Mouse (Mus musculus) liver, embryonic 14.5 days (tissue): ENCODE measurements at regions not wholly inside any gene's neighbourhood (a gene's known extent, or its start where the extent isn't known, plus 50 kb on each side); places are given as distances from the start of the nearest gene placed in this dataset.

Experiments
- ATAC-seq: fragments of 200-750 bp; cut with Nextera tagmentation; 2 replicates; pipeline ENCODE4 v1.8.0; 2017; ENCODE audit warnings: moderate number of reproducible peaks, mild to moderate bottlenecking, moderate library complexity; ENCODE audit not compliant: insufficient read depth
- DNase-seq, 3 experiments: peaks; one replicate each; pipeline ENCODE4 v3.0.0-alpha.2; 2012 to 2013; ENCODE audit warnings: low read depth in 3 of 3, low spot score in 3 of 3
- H3K27ac ChIP-seq: fragments of 300-500 bp; sonication (generic); 2 replicates; pipeline ENCODE4 v1.5.1; 2014; ENCODE audit warnings: moderate library complexity, mild to moderate bottlenecking, control low read depth, inconsistent platforms
- H3K27me3 ChIP-seq: fragments of 300-500 bp; sonication (generic); 2 replicates; pipeline ENCODE4 v1.6.1; 2014; ENCODE audit warnings: mild to moderate bottlenecking, low read length, moderate library complexity; ENCODE audit not compliant: control insufficient read depth, insufficient read depth
- H3K36me3 ChIP-seq: fragments of 300-500 bp; sonication (generic); replicated peaks from 2 replicates; pipeline ENCODE4 v1.6.1; 2014; ENCODE audit warnings: low read depth; ENCODE audit not compliant: control insufficient read depth, insufficient read depth
- H3K4me1 ChIP-seq, 2 experiments: fragments of 200-500 bp in 1 of 2; fragments of 300-500 bp in 1 of 2; sonication (generic) in 1 of 2; replicated peaks; 2 replicates each; pipeline ENCODE4 v1.6.1; 2012 to 2014; ENCODE audit warnings: antibody characterized with exemption in 1 of 2, inconsistent platforms in 1 of 2, low read length in 1 of 2; ENCODE audit not compliant: control insufficient read depth in 2 of 2, insufficient read depth in 2 of 2
- H3K4me2 ChIP-seq: fragments of 300-500 bp; sonication (generic); 2 replicates; pipeline ENCODE4 v1.6.1; 2014; ENCODE audit warnings: low read depth, mild to moderate bottlenecking, control low read depth, moderate library complexity
- H3K4me3 ChIP-seq, 2 experiments: fragments of 200-500 bp in 1 of 2; fragments of 300-500 bp in 1 of 2; sonication (generic) in 1 of 2; 2 replicates each; pipeline ENCODE4 v1.5.1; 2012 to 2014; ENCODE audit warnings: low read depth in 2 of 2, low read length in 2 of 2, mild to moderate bottlenecking in 2 of 2, control low read depth in 1 of 2, inconsistent platforms in 1 of 2, moderate library complexity in 1 of 2; ENCODE audit not compliant: insufficient read depth in 1 of 2
- H3K9ac ChIP-seq: fragments of 300-500 bp; sonication (generic); replicated peaks from 2 replicates; pipeline ENCODE4 v1.6.1; 2014; ENCODE audit warnings: mild to moderate bottlenecking, control low read depth, moderate library complexity
- H3K9me3 ChIP-seq: fragments of 300-500 bp; sonication (generic); 2 replicates; pipeline ENCODE4 v1.6.1; 2016; ENCODE audit warnings: low read length, mixed read lengths; ENCODE audit not compliant: control insufficient read depth
- CTCF ChIP-seq: IDR thresholded peaks from 2 replicates; pipeline ENCODE4 v1.5.1; 2016; ENCODE audit warnings: antibody characterized with exemption, low read depth, control low read depth
- EP300 ChIP-seq: IDR thresholded peaks from 2 replicates; pipeline ENCODE4 v1.6.1; 2016; ENCODE audit warnings: antibody characterized with exemption, low read depth
- WGBS: fragments of 180-500 bp; shearing (Covaris S2); extraction: QIAGEN DNeasy Blood & Tissue Kit; methylation state at CpG from one replicate; pipeline ENCODE4 v1.1.7; 2014; ENCODE audit not compliant: insufficient replicate concordance; 5-methylcytosine and 5-hydroxymethylcytosine counted together

GRCm38 (mm10) chr14:71709528-71710289, 781.9 kb downstream of the Gm9195 start:
- Histone ChIP-seq H3K4me1 (no peaks in the 10 kb centered on the region), H3K4me3 (no peak overlapping the region), H3K4me2 (no peak overlapping the region), H3K9me3 (no peaks in the 10 kb centered on the region), H3K36me3 (no peaks in the 10 kb centered on the region), H3K27me3 (no peaks in the 10 kb centered on the region), H3K9ac (no peak overlapping the region), H3K27ac (no peak overlapping the region)
- no peak for ATAC-seq
- no peak for DNase-seq
- TF ChIP-seq EP300 (no peak), CTCF (no peak)
- WGBS, result 38% methylated on average over 5 of the region's 5 CpGs

GRCm38 (mm10) chr14:71692752-71693437, 798.7 kb downstream of the Gm9195 start:
- Histone ChIP-seq H3K36me3 (no peaks in the 10 kb centered on the region), H3K4me1 (no peaks in the 10 kb centered on the region), H3K4me3 (no peak overlapping the region), H3K9me3 (no peaks in the 10 kb centered on the region), H3K27me3 (no peaks in the 10 kb centered on the region), H3K9ac (no peak overlapping the region), H3K4me2 (no peak overlapping the region), H3K27ac (no peak overlapping the region)
- DNase-seq, result no peak
- TF ChIP-seq EP300 (no peak), CTCF (no peak)
- no peak for ATAC-seq
- 52% methylated on average over 3 of the region's 3 CpGs for whole genome bisulfite sequencing

GRCm38 (mm10) chr14:71674564-71674963, 817.1 kb downstream of the Gm9195 start:
- WGBS, result 66% methylated on average over 4 of the region's 4 CpGs
- no peak overlapping the region for H3K4me3 ChIP-seq
- no peak for TF ChIP-seq CTCF
- no peak for TF ChIP-seq EP300

GRCm38 (mm10) chr14:71673837-71674236, 817.8 kb downstream of the Gm9195 start:
- no peak overlapping the region for H3K4me3 ChIP-seq
- no peaks in the 10 kb centered on the region for H3K9me3 ChIP-seq
- H3K36me3 ChIP-seq, result no peaks in the 10 kb centered on the region
- WGBS, result 61% methylated on average over 2 of the region's 2 CpGs
- H3K27ac ChIP-seq, result no peak overlapping the region
- H3K27me3 ChIP-seq, result no peaks in the 10 kb centered on the region
- TF ChIP-seq CTCF (no peak), EP300 (no peak)
- no peak overlapping the region for H3K4me2 ChIP-seq
- no peak overlapping the region for H3K9ac ChIP-seq
- DNase-seq (no peak), ATAC-seq (no peak)
- no peaks in the 10 kb centered on the region for H3K4me1 ChIP-seq

More at GRCm38 (mm10) chr14:71674564-71674963, 817.1 kb downstream of the Gm9195 start:
- Histone ChIP-seq H3K9ac (no peak overlapping the region), H3K27me3 (no peaks in the 10 kb centered on the region), H3K36me3 (no peaks in the 10 kb centered on the region), H3K27ac (no peak overlapping the region), H3K4me2 (no peak overlapping the region), H3K4me1 (no peaks in the 10 kb centered on the region), H3K9me3 (no peaks in the 10 kb centered on the region)
- no peak for DNase-seq
- ATAC-seq, result no peak

DNA sequence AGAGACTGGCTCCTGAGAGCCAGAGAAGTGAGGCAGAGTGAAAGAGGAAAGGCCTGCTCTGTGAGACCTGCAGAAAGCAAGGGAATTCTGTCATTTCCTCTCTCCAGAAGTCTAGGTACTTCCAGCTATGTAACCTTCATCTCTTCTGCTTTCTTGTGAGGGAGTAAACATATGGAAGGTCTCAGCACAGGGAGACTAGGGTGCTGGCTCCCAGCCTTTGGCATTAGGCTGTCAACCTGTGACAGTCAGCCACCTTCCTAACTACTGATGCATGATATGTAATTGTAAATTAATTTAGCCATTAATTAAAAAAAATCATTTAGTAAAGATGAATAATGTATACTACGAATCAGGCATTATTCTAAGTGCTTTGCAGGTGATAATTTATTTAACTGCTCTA, 819.2 kb downstream of the Gm9195 start:
- no peak overlapping the region for H3K9ac ChIP-seq
- no peak overlapping the region for H3K27ac ChIP-seq
- WGBS, result 37% methylated on average over 1 of the region's 1 CpGs
- no peak for ATAC-seq
- no peaks in the 10 kb centered on the region for H3K9me3 ChIP-seq
- DNase-seq, result no peak
- TF ChIP-seq CTCF, result no peak
- no peak for TF ChIP-seq EP300
- H3K4me1 ChIP-seq, result no peaks in the 10 kb centered on the region
- no peak overlapping the region for H3K4me2 ChIP-seq
- H3K27me3 ChIP-seq, result no peaks in the 10 kb centered on the region
- no peaks in the 10 kb centered on the region for H3K36me3 ChIP-seq
- H3K4me3 ChIP-seq, result no peak overlapping the region
